Mouse (Mus musculus) granulocyte monocyte progenitor cell, adult 5-6 weeks (primary cell): Measurements from ENCODE around the gene Fen1. TPM values are rescaled to one million over a fixed set of nuclear protein-coding genes. Genes with fewer than 3 reads are reported as not detected.

ENCODE experiments used
- ATAC-seq: replicated peaks from 2 replicates; pipeline ENCODE4 v1.8.0; 2016; ENCODE audit warnings: mild to moderate bottlenecking, moderate TSS enrichment, inconsistent platforms; ENCODE audit not compliant: poor library complexity, severe bottlenecking
- total RNA-seq, 2 experiments: library from RNA; stranded (forward) in 1 of 2; stranded (reverse) in 1 of 2; fragments of 200-712, 200-1000 nt in 1 of 2; fragments of >200 nt in 1 of 2; fragmentation: Nextera tagmentation in 1 of 2; gene quantifications; 2 replicates each; pipeline ENCODE4 v1.2.3; 2014 to 2017

Gene Fen1
- total RNA-seq (2014; fragmentation: Nextera tagmentation) (82.9 and 89.7 TPM in 2 replicates), total RNA-seq (2017) (145 and 160 TPM in 2 replicates)

DNA sequence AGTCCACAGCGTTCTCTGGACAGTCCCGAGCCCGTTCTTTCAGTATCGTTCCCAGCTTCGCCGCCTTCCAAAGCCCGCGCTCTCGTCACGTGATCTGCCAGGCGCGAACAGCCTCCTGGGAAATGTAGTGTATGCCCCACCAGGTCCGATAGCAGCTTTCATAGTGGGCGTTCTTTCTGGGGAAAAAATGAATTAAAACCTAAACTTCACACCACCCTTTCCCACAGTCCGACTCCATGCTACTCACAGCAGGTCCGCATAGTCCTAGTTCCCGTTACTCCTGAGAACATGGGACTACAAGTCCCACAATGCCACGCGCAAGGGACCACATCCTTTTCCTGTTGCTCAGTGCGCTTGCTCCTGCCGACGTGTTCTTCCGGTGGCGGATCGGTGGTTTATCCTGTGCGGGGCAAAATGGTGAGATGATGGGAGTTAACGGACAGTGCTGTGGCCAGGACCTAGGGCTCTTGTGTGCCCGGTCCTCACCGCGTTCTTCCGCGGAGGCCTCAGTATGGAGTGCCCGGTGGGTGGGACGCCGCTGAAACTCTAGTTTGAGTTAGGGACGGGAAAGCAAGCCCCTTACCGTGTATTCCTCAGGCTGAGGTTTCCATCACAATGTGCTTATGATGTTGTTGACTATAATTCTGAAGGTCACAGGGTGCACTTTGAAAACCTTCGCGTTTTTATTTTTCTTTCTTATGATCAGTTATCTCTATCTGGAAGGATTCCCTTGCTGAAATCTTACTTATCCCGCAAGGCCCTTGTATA, at the start of gene Fen1, which contains the start of gene Tmem258:
Gene Fen1 (minus strand): TSS at position 322 of the 768 bp plus-strand sequence.
Gene Tmem258 (plus strand): TSS at position 167 of the 768 bp plus-strand sequence.
- peak; percentile 82 for ATAC-seq

- ATAC-seq = no peak
Observed at GRCm38 (mm10) chr19:10248128-10248527, 44.2 kb upstream of the Fen1 start.

DNA sequence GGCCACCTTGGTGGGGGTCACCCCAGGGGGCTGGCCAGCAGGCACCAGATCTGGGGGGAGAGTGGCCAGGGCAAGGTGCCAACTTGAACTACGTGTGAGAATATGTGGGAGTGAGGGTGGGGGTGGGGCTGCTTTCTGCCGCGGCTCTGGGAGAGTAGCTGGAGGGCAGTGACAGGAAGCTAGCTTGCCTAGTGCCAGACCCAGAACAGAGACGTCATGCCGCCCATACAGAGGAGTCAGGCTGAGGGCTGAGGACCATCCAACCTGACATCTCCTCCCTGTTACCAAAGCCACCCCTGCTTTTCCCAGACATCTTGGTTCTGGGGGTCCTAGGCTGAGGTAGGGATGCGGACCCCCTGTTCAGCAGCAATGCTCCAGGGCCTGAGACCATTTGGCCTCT, 43.2 kb upstream of the Fen1 start:
- ATAC-seq = no peak

GRCm38 (mm10) chr19:10244183-10244582, 40.2 kb upstream of the Fen1 start:
- no peak for ATAC-seq

DNA sequence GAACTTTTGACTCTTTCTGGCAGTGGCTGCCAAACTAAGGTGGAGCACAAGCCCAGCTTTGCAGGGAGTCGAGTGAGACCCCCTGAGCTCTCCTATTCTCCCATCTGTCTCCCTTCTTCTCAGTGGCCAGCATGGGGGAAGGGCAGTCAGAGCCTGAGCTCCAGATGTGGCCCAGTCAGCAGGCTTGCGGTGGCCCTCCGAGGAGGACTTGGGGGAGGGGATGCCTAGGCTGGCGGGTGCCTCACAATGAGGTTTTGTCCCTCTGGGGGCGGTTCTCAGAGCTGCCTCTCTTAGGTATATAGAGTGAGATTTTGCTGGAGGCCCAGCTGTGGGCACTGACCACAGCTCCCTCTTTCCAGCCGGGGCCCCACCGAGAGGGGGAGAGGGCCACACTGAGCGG, 38.9 kb upstream of the Fen1 start:
- no peak for ATAC-seq

DNA sequence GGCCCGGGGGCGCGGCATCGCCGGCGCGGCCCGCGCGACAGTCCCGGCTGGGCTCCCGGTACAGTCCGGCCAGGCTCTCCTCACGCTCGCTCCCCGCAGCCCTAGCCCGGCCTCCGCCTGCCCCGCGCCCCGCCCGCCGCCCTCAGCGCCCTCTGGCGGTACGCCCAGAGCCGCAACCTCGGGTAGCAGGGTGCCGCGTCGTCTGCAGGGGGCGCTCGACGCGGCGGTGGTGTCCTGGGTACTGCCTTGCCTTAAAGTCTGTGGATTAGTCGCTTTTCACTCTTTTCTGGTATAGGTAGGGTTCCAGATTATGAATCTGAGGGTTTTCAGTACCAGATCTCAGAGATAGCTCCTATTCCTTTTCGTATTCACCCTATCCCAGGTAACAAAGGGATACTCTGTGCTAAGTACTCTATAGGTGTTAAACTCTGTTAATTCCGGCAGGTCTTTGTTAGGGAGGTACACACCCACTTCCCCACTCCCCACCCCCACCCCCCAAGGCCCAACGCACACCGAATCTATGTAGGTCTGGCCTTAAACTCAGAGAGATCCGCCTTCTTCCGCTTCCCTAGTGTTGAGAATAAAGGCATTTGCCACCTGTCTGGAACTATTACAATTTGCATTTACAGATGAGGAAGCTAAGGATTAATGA, 36.8 kb upstream of the Fen1 start, which contains the start of gene Myrf:
Gene Myrf (minus strand): TSS at position 95 of the 652 bp plus-strand sequence.
- peak; percentile 86 for ATAC-seq

DNA sequence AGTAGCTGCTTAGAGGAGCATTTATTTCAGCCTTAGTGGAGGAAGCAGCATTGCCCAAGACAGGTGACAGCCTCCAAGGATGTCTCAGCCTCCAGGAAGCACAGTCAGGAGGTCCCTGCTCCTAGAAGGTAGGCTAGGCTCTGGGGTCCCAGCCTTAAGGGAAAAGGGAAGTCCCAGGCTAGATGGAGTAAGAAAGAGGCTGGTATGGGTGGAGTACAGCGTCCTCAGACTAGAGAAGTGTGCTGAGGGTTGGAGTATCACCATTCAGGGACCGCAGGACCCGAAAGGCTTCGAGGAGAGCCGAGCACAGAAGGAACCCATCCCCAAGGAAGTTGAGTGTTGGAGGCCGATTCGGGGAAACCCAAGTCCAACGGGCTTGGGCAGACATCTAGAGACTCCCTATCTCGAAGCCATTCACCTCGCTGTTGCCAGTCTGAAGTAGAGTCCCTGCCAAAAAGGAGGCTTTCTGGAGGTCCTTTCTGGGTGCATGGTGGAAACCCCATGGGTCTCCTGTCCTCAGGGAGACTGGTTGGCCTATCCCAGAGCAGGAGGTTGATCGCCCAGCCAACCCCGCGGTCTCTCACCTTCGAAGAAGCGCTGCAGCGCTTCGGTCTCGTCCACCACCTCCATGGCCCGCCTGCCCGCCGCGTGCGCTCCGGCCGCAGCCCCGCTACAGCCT, 36.1 kb upstream of the Fen1 start:
- ATAC-seq = peak; percentile 69

DNA sequence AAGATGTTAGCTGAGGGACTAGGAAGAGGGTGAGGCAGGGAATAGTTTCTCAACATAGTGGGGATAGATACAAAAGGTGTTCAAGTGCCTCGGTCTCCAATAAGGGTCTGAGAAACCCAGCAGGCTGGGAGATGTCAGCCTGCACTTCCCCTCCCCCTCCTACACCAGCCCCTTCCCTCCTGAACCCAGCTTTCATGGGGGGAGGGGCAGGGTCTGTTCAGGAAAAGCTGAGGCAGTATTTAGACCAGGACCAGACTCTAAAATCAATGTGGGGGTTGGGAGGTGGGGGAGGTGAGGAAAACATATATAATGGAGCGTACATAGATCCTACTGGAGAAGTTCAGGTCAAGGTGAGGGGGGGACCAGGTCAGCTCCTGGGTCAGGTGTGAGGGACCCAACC, 35.5 kb upstream of the Fen1 start:
- no peak for ATAC-seq

GRCm38 (mm10) chr19:10238477-10238876, 34.5 kb upstream of the Fen1 start:
- ATAC-seq = no peak

- no peak for ATAC-seq
Observed at GRCm38 (mm10) chr19:10235784-10236565, 32.0 kb upstream of the Fen1 start.

- no peak for ATAC-seq
Observed at GRCm38 (mm10) chr19:10232327-10233017, 28.5 kb upstream of the Fen1 start.

DNA sequence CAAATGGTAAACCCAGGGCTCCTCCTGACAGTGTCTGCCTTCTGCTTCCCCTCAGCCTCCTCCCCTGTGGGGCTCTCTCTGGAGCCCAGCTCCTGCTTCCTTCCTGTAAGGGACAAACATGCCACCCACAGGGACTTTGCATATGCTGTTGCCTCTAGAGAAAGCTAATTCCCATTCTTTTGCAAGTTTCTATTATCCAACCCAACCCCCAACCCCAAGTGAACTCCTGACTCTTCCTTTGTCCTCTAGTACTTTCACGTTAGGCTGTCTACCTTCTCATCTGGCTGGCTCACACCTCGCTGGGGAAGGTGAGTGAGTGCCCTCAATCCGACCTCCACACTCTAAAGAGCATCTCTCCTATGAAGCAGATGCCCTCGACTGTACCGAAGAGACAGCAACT, 27.9 kb upstream of the Fen1 start:
- no peak for ATAC-seq

GRCm38 (mm10) chr19:10231016-10231415, 27.0 kb upstream of the Fen1 start:
- no peak for ATAC-seq

GRCm38 (mm10) chr19:10225767-10226166, 21.8 kb upstream of the Fen1 start:
- no peak for ATAC-seq

DNA sequence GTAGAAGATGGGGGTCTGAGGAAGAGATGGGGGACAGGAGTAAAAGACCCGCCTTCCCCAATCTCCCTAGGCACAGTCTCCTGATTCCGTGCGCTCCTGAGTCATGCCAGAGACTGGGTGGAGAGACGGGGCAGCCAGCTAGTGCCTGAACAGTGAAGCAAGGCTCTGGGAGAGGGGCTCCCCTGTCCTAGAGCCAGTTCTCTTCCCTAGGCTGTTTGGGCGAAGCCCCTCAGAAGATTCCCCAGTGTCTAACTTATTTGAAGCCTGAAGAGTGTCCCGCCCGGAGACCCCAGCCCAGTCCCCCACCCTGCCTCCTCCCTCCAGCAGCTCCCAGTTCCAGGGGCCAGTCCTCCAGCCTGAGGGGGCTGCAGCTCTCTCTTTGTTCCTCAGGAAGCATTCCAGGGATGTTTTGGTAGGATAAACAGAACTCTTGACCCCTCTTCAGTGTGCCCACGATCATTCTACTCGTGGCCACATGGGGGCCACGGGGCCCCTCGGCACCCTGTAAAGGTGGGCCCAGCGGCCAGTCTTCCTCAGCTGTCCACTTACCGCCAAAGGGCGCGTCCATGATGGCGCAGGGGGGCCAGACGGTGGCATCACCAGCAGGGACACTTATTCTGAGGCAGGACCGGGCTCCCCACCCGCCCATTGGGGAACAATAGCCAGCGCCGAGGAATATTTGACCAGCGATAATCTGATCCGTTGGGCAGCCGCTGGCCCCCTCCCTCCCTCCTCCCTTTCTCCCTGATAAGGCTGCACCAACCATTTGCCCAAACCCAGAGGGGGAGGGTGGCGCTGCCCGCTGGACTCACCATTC, 20.9 kb upstream of the Fen1 start:
- ATAC-seq = no peak

DNA sequence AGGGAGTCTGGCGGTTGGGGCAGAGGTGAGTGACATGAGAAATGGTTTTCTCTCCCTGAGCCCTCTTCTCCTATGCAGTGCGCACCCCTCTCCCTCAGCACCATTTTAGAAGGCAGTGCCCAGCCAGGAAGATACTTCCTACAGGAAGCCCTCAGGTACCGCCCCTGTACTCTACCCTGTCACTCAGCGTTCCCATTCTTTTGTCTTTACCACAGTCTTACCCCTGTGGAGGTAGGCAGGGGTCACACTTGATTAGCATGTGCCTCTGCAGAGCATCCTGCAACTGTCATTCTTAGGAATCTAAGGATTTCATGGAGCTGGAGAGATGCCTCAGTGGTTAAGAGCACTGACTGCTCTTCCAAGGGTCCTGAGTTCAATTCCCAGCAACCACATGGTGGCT, 19.6 kb upstream of the Fen1 start:
- no peak for ATAC-seq

- ATAC-seq = no peak
Observed at GRCm38 (mm10) chr19:10222656-10223055, 18.7 kb upstream of the Fen1 start.

DNA sequence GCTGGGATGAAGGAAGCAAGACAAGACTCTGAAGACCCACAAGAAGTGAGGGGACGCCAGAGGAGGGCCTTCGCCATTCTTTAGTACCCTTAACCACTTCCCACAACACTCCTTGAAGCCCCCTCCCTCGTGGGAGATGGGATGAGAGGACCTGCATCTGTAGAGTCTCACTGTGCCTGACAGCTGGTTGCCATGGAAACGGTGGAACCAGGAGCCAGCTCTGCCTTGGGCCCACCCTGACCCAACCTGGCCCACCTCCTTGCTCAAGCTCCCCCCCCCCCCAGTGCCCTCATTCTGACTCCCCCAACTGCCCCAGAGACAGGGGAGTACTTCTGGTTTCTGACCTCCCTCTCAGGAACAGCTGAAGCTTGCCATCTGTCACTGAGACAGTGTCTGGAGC, 17.6 kb upstream of the Fen1 start:
- ATAC-seq = no peak

- ATAC-seq = no peak
Observed at GRCm38 (mm10) chr19:10219593-10219992, 15.6 kb upstream of the Fen1 start.
